Mouse (Mus musculus): ENCODE measurements around the gene Ppfia1. TPM values are rescaled to one million over a fixed set of nuclear protein-coding genes. Genes with fewer than 3 reads are reported as not detected.

Gene Ppfia1
- polyA plus RNA-seq, 1 experiment from 2014 or later, result 19.2 TPM

DNA sequence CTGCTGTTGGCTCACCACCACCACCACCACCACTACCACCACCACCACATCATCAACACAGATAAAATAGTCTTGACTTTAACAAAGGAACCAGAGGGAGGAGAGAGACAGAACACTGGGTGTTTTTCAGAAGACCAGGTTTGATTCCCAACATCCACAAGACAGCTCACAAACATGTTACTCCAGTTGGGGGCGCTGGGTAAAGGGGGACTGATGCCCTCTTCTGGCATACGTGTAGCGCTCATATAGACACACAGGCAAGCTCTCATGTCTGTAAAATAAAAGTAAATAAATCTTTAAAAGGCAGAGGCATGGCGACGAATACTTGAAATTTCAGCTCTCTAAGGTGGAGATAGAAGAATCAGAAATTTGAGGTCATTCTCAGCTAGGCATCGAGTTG lies 5.0 kb upstream of the Ppfia1 start:
- H3K4me3 ChIP-seq (replicated peaks; ENCODE audit: low read length), result no peak overlapping the region
- no peaks in the 10 kb centered on the region for H3K4me1 ChIP-seq (ENCODE audit: control insufficient read depth, insufficient read depth, low read length)
- 53% methylated on average over 6 of the region's 6 CpGs for WGBS
- no peak overlapping the region for H3K9ac ChIP-seq (ENCODE audit: low read length)
- H3K36me3 ChIP-seq (ENCODE audit: control insufficient read depth, insufficient read depth, low read length), result no peaks in the 10 kb centered on the region
- H3K9me3 ChIP-seq (replicated peaks; ENCODE audit: control insufficient read depth, low read length), result no peaks in the 10 kb centered on the region
- H3K27ac ChIP-seq (ENCODE audit: low read length), result no peak overlapping the region
- no peaks in the 10 kb centered on the region for H3K27me3 ChIP-seq (ENCODE audit: control insufficient read depth, insufficient read depth, low read length)
- no peak overlapping the region for H3K4me2 ChIP-seq (ENCODE audit: low read depth, low read length)
- ATAC-seq (ENCODE audit: insufficient read depth, low FRiP score), result no peak

DNA sequence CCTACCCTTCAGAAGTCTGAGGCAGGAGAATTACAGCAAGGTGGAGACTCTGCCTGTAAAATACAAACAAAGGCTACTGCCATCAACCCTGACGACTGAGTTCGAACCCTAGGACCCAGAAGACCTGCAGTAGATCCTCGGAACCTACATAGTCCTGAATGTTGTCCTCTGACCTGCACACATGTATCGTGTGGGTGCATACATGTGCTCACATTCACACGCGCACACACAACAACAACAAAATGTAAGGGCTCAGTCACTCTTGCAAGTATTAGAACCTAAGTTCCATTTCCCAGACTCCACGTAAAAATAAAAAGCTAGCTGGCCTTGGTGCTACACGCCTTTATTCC lies 569 bp upstream of the Ppfia1 start:
- Histone ChIP-seq H3K36me3 (ENCODE audit: control insufficient read depth, insufficient read depth, low read length) (peaks cover 4% of the 10 kb centered on the region; the same call in 1 of the 2 replicates), H3K4me3 (replicated peaks; ENCODE audit: low read length) (peak overlapping the region; percentile 90), H3K4me2 (ENCODE audit: low read depth, low read length) (peak overlapping the region; percentile 78), H3K27ac (ENCODE audit: low read length) (peak overlapping the region; percentile 36), H3K9ac (ENCODE audit: low read length) (peak overlapping the region; percentile 70), H3K27me3 (ENCODE audit: control insufficient read depth, insufficient read depth, low read length) (no peaks in the 10 kb centered on the region), H3K9me3 (replicated peaks; ENCODE audit: control insufficient read depth, low read length) (no peaks in the 10 kb centered on the region), H3K4me1 (ENCODE audit: control insufficient read depth, insufficient read depth, low read length) (peaks cover 15% of the 10 kb centered on the region)
- no peak for ATAC-seq (ENCODE audit: insufficient read depth, low FRiP score)
- 17% methylated on average over 8 of the region's 8 CpGs for WGBS

- H3K4me3 ChIP-seq (replicated peaks; ENCODE audit: low read length), result peak overlapping the region; percentile 90
- 87% methylated on average over 8 of the region's 8 CpGs for WGBS
- peak overlapping the region; percentile 73 for H3K4me2 ChIP-seq (ENCODE audit: low read depth, low read length)
Measured at GRCm38 (mm10) chr7:144552274-144552673, 1.3 kb downstream of the Ppfia1 start.

DNA sequence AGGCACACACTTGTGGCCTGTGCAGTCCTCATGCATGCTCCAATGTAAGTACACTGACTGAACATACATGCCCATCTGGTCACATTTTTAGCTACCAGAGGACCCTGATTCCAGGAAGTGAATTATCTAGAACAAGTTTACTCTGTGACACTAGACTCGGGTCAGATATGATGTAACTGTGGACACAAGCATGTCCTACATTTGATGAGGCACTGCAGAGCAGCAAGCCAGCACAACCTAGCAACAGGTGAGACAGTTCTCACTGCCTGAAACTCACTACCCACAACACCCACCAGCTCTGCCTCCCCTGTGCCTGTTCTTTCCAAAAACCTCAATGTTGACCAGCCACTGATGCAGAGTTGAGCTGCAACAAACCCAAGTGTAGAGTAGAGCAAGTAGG lies 2.7 kb downstream of the Ppfia1 start:
- peaks cover 4% of the 10 kb centered on the region; the same call in 1 of the 2 replicates for H3K36me3 ChIP-seq (ENCODE audit: control insufficient read depth, insufficient read depth, low read length)
- H3K9ac ChIP-seq (ENCODE audit: low read length), result no peak overlapping the region
- ATAC-seq (ENCODE audit: insufficient read depth, low FRiP score), result no peak
- no peaks in the 10 kb centered on the region for H3K27me3 ChIP-seq (ENCODE audit: control insufficient read depth, insufficient read depth, low read length)
- H3K4me3 ChIP-seq (replicated peaks; ENCODE audit: low read length), result no peak overlapping the region
- WGBS, result 65% methylated on average over 1 of the region's 1 CpGs
- no peak overlapping the region for H3K27ac ChIP-seq (ENCODE audit: low read length)
- H3K4me1 ChIP-seq (ENCODE audit: control insufficient read depth, insufficient read depth, low read length), result peaks cover 15% of the 10 kb centered on the region
- no peaks in the 10 kb centered on the region for H3K9me3 ChIP-seq (replicated peaks; ENCODE audit: control insufficient read depth, low read length)
- H3K4me2 ChIP-seq (ENCODE audit: low read depth, low read length), result no peak overlapping the region

More at GRCm38 (mm10) chr7:144552274-144552673, 1.3 kb downstream of the Ppfia1 start:
- peak overlapping the region; percentile 97 for H3K9ac ChIP-seq (ENCODE audit: low read length)
- no peak overlapping the region for H3K27ac ChIP-seq (ENCODE audit: low read length)
- ATAC-seq (ENCODE audit: insufficient read depth, low FRiP score), result no peak
- H3K4me1 ChIP-seq (ENCODE audit: control insufficient read depth, insufficient read depth, low read length), result peaks cover 15% of the 10 kb centered on the region
- H3K9me3 ChIP-seq (replicated peaks; ENCODE audit: control insufficient read depth, low read length), result no peaks in the 10 kb centered on the region
- H3K36me3 ChIP-seq (ENCODE audit: control insufficient read depth, insufficient read depth, low read length), result peaks cover 4% of the 10 kb centered on the region; the same call in 1 of the 2 replicates
- no peaks in the 10 kb centered on the region for H3K27me3 ChIP-seq (ENCODE audit: control insufficient read depth, insufficient read depth, low read length)

DNA sequence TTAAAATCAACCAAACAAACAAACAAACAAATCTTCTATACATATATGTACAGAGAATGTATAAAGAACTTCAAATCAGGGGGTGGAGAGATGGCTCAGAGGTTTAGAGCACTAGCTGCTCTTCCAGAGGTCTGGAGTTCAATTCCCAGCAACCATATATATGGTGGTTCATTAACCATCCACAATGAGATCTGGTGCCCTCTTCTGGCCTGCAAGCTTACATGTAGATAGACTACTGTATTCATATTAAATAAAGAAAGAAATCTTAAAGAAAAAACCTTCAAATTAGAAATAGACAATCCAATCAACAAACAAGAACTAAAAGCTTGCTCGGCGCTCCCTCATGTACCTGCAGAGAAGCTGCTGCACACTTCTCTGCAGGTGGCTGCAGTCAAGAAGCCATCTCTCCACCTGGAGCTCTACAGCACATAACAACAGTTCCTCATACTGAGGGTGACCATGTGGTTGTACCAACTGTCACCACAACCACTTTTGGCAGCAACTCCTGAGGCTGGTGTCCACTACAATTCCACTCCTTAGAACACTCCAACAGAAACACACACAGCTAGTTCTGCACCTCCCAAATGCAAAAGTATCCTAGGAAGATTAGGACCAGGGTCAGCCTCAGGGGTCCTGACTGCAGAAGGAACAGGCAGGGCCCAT lies 3.5 kb downstream of the Ppfia1 start:
- Histone ChIP-seq H3K4me2 (ENCODE audit: low read depth, low read length) (no peak overlapping the region), H3K9me3 (replicated peaks; ENCODE audit: control insufficient read depth, low read length) (no peaks in the 10 kb centered on the region), H3K36me3 (ENCODE audit: control insufficient read depth, insufficient read depth, low read length) (peaks cover 4% of the 10 kb centered on the region; the same call in 1 of the 2 replicates), H3K27me3 (ENCODE audit: control insufficient read depth, insufficient read depth, low read length) (no peaks in the 10 kb centered on the region), H3K27ac (ENCODE audit: low read length) (no peak overlapping the region), H3K9ac (ENCODE audit: low read length) (no peak overlapping the region), H3K4me1 (ENCODE audit: control insufficient read depth, insufficient read depth, low read length) (peaks cover 15% of the 10 kb centered on the region), H3K4me3 (replicated peaks; ENCODE audit: low read length) (no peak overlapping the region)
- WGBS, result 98% methylated on average over 2 of the region's 2 CpGs
- ATAC-seq (ENCODE audit: insufficient read depth, low FRiP score), result no peak

DNA sequence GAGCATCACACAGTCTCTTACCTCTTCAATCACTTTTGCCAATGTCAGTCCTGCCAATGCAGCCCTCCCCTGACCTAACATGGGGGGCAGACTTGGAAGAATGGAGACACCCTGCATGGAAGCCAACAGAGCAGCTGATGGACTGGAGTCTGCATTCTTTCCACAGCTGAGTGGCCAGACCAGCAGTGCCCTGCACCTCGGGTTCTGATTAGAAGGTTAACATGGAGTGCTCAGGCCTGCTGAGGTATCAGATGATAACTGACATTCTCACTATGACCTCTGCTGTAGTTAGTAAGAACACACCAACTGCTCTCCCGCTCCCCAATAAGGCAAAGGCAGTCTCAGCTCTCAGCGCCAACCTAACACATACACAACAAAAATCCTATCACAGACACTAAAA lies 8.3 kb downstream of the Ppfia1 start:
- no peak overlapping the region for H3K9ac ChIP-seq (ENCODE audit: low read length)
- no peak for ATAC-seq (ENCODE audit: insufficient read depth, low FRiP score)
- no peaks in the 10 kb centered on the region; the same call in 1 of the 2 replicates for H3K36me3 ChIP-seq (ENCODE audit: control insufficient read depth, insufficient read depth, low read length)
- no peaks in the 10 kb centered on the region for H3K27me3 ChIP-seq (ENCODE audit: control insufficient read depth, insufficient read depth, low read length)
- H3K4me3 ChIP-seq (replicated peaks; ENCODE audit: low read length), result no peak overlapping the region
- H3K27ac ChIP-seq (ENCODE audit: low read length), result no peak overlapping the region
- H3K9me3 ChIP-seq (replicated peaks; ENCODE audit: control insufficient read depth, low read length), result no peaks in the 10 kb centered on the region
- 84% methylated on average over 3 of the region's 3 CpGs for WGBS
- H3K4me2 ChIP-seq (ENCODE audit: low read depth, low read length), result no peak overlapping the region
- H3K4me1 ChIP-seq (ENCODE audit: control insufficient read depth, insufficient read depth, low read length), result no peaks in the 10 kb centered on the region

- H3K27me3 ChIP-seq (ENCODE audit: control insufficient read depth, insufficient read depth, low read length), result no peaks in the 10 kb centered on the region
- no peak overlapping the region for H3K4me2 ChIP-seq (ENCODE audit: low read depth, low read length)
- H3K4me3 ChIP-seq (replicated peaks; ENCODE audit: low read length), result no peak overlapping the region
- no peaks in the 10 kb centered on the region for H3K4me1 ChIP-seq (ENCODE audit: control insufficient read depth, insufficient read depth, low read length)
- ATAC-seq (ENCODE audit: insufficient read depth, low FRiP score), result no peak
- no peaks in the 10 kb centered on the region for H3K36me3 ChIP-seq (ENCODE audit: control insufficient read depth, insufficient read depth, low read length)
- H3K9me3 ChIP-seq (replicated peaks; ENCODE audit: control insufficient read depth, low read length), result no peaks in the 10 kb centered on the region
- no peak overlapping the region for H3K9ac ChIP-seq (ENCODE audit: low read length)
- 91% methylated on average over 5 of the region's 5 CpGs for WGBS
- H3K27ac ChIP-seq (ENCODE audit: low read length), result no peak overlapping the region
Measured at GRCm38 (mm10) chr7:144541351-144541750, 12.2 kb downstream of the Ppfia1 start.

- WGBS, result 69% methylated on average over 2 of the region's 2 CpGs
- H3K36me3 ChIP-seq (ENCODE audit: control insufficient read depth, insufficient read depth, low read length), result no peaks in the 10 kb centered on the region
- ATAC-seq (ENCODE audit: insufficient read depth, low FRiP score), result no peak
Measured at GRCm38 (mm10) chr7:144539146-144539545, 14.4 kb downstream of the Ppfia1 start.

DNA sequence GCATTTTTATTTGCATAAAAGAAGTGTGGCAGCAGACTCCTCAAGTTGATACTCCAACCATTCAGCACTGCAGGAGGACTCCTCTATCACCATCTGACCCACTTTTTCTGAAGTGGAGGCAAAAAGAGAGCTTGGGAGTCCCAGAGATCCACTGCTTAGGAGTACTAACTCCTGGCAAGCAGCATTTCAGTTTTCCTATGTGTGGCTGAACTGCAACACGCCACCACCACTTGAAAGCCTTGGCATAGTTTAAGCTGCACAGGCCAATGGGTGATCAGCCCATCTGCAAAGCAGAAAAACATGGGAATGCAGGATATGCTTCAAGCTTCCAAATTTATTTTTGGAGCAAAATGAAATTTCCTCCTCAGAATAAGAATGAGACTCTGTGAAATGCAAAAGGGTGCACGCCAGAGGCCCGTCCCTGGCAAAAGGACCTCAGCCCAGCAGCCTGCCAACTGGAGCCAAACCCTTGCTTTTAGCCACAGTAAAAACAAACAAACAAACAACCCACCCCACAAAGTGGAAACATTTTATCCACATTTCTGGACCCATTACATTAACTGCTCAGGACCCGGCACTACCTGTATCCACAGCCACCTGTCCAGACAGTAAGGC lies 15.4 kb downstream of the Ppfia1 start:
- no peak overlapping the region for H3K4me2 ChIP-seq (ENCODE audit: low read depth, low read length)
- 87% methylated on average over 4 of the region's 4 CpGs for WGBS
- H3K4me3 ChIP-seq (replicated peaks; ENCODE audit: low read length), result no peak overlapping the region
- H3K27ac ChIP-seq (ENCODE audit: low read length), result no peak overlapping the region
- no peaks in the 10 kb centered on the region for H3K36me3 ChIP-seq (ENCODE audit: control insufficient read depth, insufficient read depth, low read length)
- no peaks in the 10 kb centered on the region for H3K4me1 ChIP-seq (ENCODE audit: control insufficient read depth, insufficient read depth, low read length)
- H3K9ac ChIP-seq (ENCODE audit: low read length), result no peak overlapping the region
- H3K9me3 ChIP-seq (replicated peaks; ENCODE audit: control insufficient read depth, low read length), result no peaks in the 10 kb centered on the region
- H3K27me3 ChIP-seq (ENCODE audit: control insufficient read depth, insufficient read depth, low read length), result no peaks in the 10 kb centered on the region
- no peak for ATAC-seq (ENCODE audit: insufficient read depth, low FRiP score)

More at GRCm38 (mm10) chr7:144539146-144539545, 14.4 kb downstream of the Ppfia1 start:
- Histone ChIP-seq H3K9me3 (replicated peaks; ENCODE audit: control insufficient read depth, low read length) (no peaks in the 10 kb centered on the region), H3K9ac (ENCODE audit: low read length) (no peak overlapping the region), H3K4me3 (replicated peaks; ENCODE audit: low read length) (no peak overlapping the region), H3K27ac (ENCODE audit: low read length) (no peak overlapping the region), H3K4me1 (ENCODE audit: control insufficient read depth, insufficient read depth, low read length) (no peaks in the 10 kb centered on the region), H3K4me2 (ENCODE audit: low read depth, low read length) (no peak overlapping the region), H3K27me3 (ENCODE audit: control insufficient read depth, insufficient read depth, low read length) (no peaks in the 10 kb centered on the region)
